Mouse (Mus musculus) heart, adult 2 months (tissue): ENCODE results near the gene Stk17b.

ENCODE experiments used
- CTCF ChIP-seq: fragments of 200-600 bp; IDR thresholded peaks from 2 replicates; pipeline ENCODE4 v1.8.1; 2022; ENCODE audit warnings: antibody characterized with exemption, mild to moderate bottlenecking, moderate library complexity
- POLR2A ChIP-seq: fragments of 200-500 bp; IDR thresholded peaks from 2 replicates; pipeline ENCODE4 v1.6.1; 2011; ENCODE audit warnings: mild to moderate bottlenecking, low read depth, low read length, control low read depth; ENCODE audit not compliant: insufficient read depth

DNA sequence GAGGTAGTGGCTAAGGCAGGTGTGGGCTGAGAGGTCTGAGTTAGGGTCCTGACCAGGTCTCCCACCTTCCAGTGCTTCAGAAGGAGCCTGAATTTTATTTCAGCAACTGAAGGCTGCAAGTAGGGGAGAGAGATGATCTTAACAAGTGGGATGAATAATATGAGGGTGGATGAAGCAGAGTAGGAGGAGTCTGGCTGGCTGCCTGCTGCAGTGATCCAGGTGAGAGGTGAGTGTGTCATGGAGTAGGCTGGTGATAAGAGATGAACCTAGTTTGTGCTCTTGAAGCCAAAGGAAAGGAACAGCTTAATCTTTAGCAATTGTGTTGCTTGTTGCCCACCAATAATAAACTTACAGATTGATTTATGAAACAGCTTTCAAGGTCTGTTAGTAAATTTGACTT is 37.0 kb upstream of the Stk17b start:
- TF ChIP-seq CTCF (no peak), POLR2A (no peak)
